Mouse (Mus musculus) layer of hippocampus, postnatal 36 days (tissue): ENCODE measurements around the gene Rmi1. TPM values are rescaled to one million over a fixed set of nuclear protein-coding genes. Genes with fewer than 3 reads are reported as not detected.

ENCODE experiments used
- microRNA-seq, 2 experiments: library from miRNA; unstranded; fragments of <30 nt; microRNA quantifications; one replicate each; pipeline ENCODE4 v1.2.0; 2021
- total RNA-seq, 2 experiments: library from RNA; stranded (reverse); gene quantifications; 2 replicates each; pipeline ENCODE4 v1.2.3; 2021

Rmi1 gene
- total RNA-seq, 2 experiments from 2014 or later: 17.7 to 19.5 TPM

Small RNAs within 50 kb of the gene (microRNA-seq; reads per million reads assigned to microRNA genes)
- 85.1 to 93.2 reads per million in 2 experiments for gene Mir7-1

Other genes with a start within 250 kb of the Rmi1 start
- 10 to 100 TPM; 27.5 to 29.9 TPM for gene Idnk, start 244.6 kb upstream of the Rmi1 start, total RNA-seq
- 100 to 1,000 TPM; 148 to 155 TPM for gene Ubqln1, start 186.6 kb upstream of the Rmi1 start, total RNA-seq
- 10 to 100 TPM; 22.2 to 23.5 TPM for gene Gkap1, start 126.5 kb upstream of the Rmi1 start, total RNA-seq
- gene Kif27, start 43.1 kb upstream of the Rmi1 start, total RNA-seq: 1 to 10 TPM; 2.9 to 3.9 TPM
- gene 2210016F16Rik, start 17.0 kb upstream of the Rmi1 start, total RNA-seq: 1 to 10 TPM; 6.3 to 7.6 TPM
- gene Hnrnpk, start 1.1 kb downstream of the Rmi1 start, total RNA-seq: 100 to 1,000 TPM; 670 to 686 TPM
- under 1 TPM; 0.15 TPM for gene Slc28a3, start 208.6 kb downstream of the Rmi1 start, total RNA-seq